Mouse (Mus musculus): ENCODE data around the gene Opcml.

GRCm38 (mm10) chr9:28365160-28365473 is 574.5 kb downstream of the Opcml start:
- TF ChIP-seq CTCF (IDR thresholded peaks at IDR 0.05; ENCODE audit: control insufficient read depth, insufficient read depth, low read length) (no peak), POLR2A (IDR thresholded peaks at IDR 0.05; ENCODE audit: borderline replicate concordance, control insufficient read depth, low read depth, low read length) (no peak)
